Mouse (Mus musculus) right cerebral cortex, adult 2 months (tissue): Measurements from ENCODE around the gene Cadm2.

Experiments
- DNase-seq, 2 experiments: peaks; one replicate each; pipeline ENCODE4 v3.0.0; 2021 to 2022; ENCODE audit warnings: low spot score in 2 of 2

The Cadm2 gene

DNA sequence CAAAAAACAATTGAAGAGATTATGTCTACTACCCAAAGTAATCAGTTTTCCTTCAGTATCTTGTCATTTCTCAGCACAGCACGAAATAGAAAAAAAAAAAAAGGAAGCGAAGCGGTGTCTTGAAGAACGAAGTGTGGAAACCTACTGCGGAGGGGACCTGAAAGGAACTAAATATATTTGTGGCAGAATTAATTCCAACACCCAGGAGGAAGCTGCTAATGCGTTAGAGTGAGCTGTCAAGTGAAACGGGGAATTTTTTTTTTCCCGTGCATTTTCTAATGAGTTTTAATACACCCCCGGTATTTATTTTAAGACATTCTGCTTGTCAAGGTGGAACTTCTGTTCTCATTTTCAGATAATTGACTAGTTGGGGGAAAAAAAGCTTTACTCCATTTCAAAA lies 111.6 kb downstream of the Cadm2 start:
- peak in 1 of 2 experiments; percentile 20 for DNase-seq

DNA sequence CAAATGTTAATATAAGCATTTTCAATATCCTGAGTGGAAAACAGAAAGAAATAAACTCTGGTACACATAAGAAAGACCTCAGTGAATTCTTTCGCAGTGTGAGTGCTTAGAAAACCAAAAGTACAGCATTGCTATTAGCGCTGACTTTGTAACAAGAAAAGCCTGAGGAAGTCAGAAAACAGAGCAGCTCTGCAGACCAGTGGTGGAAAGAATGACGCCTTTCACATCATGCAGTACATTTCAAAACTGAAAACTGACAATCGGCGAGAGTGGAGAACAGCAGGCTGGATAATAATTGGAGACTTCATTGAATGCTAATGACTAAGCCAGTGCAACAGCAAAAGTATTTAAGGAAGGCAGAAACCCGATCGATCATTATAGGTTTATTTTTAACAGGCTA lies 138.2 kb downstream of the Cadm2 start:
- no peak for DNase-seq

- DNase-seq: no peak
These were observed 153.7 kb downstream of the Cadm2 start for GRCm38 (mm10) chr16:67467041-67467440.

GRCm38 (mm10) chr16:67436301-67436700 lies 184.4 kb downstream of the Cadm2 start:
- DNase-seq: no peak

GRCm38 (mm10) chr16:67425371-67425770 lies 195.3 kb downstream of the Cadm2 start:
- DNase-seq: no peak

- no peak for DNase-seq
These were observed 209.8 kb downstream of the Cadm2 start for GRCm38 (mm10) chr16:67410926-67411325.

- DNase-seq: no peak
These were observed 210.2 kb downstream of the Cadm2 start for GRCm38 (mm10) chr16:67410482-67410881.

DNA sequence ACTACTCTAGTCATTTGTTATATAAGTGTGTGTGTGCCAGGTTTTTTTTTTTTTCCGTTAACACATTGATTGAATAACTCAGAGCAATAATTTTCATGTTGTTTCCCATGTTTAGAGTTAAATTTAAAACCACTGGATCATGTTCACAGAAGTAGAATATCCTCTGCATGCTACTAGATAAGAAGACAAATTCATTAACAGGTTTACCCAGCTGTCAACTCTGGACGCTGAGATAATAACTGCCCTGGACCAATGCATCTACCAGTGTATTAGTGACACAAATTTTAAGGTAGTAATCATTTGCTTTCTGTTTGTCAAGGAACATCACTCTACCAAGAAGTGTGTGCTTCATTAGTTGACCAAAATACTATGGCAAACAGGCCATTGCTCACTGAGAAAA lies 253.0 kb downstream of the Cadm2 start:
- no peak for DNase-seq

- DNase-seq: peak in 1 of 2 experiments; percentile 22
These were observed 272.7 kb downstream of the Cadm2 start for GRCm38 (mm10) chr16:67348011-67348410.

DNA sequence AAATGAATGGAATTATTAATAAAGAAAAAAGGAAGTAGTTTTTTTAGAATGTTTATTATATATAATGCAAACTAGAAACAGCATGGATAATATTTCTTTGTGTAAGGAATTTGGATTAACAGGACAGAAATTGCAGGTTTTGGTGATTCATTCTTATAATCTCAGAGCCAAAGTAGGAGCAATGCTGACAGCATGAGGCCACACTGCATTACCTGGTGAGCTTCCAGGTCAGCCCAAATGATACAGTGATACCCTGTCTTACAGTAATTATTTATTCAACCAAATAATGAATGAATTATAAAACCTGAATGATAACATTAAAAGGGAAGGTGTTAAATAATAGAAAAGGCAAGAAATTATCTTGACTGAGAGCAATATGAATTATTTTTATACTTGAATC lies 273.1 kb downstream of the Cadm2 start:
- no peak for DNase-seq

GRCm38 (mm10) chr16:67346621-67347290 lies 274.0 kb downstream of the Cadm2 start:
- DNase-seq: no peak

GRCm38 (mm10) chr16:67344194-67344593 lies 276.5 kb downstream of the Cadm2 start:
- no peak for DNase-seq

DNA sequence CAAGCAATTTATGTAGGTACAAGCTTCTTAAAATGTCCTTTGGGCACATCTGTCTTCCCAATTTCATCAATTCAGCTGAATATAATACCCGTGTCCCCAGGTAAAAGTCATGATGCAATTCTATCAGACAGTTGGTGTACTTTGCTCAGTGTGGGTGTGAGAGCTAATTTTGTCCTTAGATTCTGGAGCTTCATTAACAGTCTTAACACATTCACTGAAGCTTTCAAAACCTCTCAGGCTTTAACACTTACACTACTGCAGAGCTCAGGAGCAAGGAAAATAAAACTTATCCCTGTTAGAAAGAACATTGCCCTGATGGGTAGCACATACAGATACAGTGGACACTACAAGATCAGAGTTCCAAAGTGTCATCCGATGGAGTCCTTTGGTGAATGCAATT lies 309.7 kb downstream of the Cadm2 start:
- DNase-seq: peak in 1 of 2 experiments; percentile 30

DNA sequence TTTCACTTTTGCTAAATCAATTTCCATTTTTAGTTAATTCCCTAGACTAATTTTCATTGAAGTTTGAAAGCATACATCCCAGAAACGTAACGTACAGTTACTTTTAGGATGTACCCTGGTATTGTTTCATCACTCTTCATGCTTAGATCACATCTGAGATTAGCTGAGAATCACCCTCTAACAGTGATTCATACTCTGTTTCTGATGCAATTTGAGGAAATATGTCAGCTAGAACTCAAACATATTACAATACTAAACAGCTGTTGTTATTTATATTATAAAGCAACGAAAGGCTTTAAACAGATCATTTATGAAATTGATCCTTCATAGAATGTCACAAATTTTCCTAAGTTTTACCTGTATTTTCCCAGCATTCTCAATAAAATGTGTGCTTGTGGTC lies 336.0 kb downstream of the Cadm2 start:
- DNase-seq: no peak

- no peak for DNase-seq
These were observed 377.1 kb downstream of the Cadm2 start for GRCm38 (mm10) chr16:67243598-67243997.

DNA sequence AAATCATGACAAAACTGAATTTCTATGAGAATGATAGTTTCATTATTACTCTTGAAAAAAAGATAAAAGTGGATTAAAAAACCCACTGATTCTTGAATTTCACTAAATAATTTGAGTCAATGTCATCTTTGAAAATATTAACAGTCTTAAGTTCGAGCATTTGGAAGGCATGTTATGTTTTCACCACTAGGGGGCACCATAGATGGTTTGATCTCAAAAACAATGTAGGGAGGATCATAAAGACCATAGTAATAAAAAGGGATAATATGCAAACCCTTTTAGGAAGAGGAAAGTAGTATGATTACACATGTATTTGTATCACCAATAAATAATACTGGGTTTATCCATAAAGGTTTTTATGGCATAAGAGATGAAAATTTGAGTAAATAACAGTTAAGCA lies 385.8 kb downstream of the Cadm2 start:
- no peak for DNase-seq

GRCm38 (mm10) chr16:67226696-67227095 lies 394.0 kb downstream of the Cadm2 start:
- no peak for DNase-seq

- DNase-seq: no peak
These were observed 417.4 kb downstream of the Cadm2 start for GRCm38 (mm10) chr16:67203329-67203728.

DNA sequence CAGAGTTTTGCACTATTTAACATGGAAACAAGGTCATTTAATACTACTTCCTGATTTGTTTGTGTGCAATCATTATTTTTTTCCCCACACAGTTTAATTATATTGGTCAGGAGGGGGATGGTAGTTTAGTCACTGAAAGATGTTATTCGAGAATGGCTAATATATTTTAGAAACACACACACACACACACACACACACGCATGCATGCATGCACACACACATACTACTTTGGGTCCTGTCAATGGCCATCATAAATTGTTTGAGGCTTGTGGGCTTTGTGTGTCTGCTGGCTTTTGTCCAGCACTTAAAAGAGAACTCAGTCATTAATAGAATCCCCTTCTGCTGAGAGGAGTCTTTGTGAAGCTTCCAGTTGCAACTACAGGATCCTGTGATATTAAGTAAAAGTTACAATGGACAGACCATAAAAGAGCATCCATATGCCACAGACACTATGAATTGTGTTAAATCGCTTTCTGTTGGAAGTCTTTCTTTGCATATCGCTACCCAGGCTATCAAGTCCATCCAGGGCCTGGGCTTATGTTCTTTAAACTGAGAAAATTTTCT lies 427.8 kb downstream of the Cadm2 start:
- DNase-seq: no peak

GRCm38 (mm10) chr16:67192395-67192794 lies 428.3 kb downstream of the Cadm2 start:
- DNase-seq: no peak

GRCm38 (mm10) chr16:67186322-67186721 lies 434.4 kb downstream of the Cadm2 start:
- no peak for DNase-seq

GRCm38 (mm10) chr16:67182958-67183357 lies 437.8 kb downstream of the Cadm2 start:
- DNase-seq: no peak

- DNase-seq: no peak
These were observed 445.3 kb downstream of the Cadm2 start for GRCm38 (mm10) chr16:67175386-67175785.
